Mouse (Mus musculus) heart, postnatal 10 days (tissue): ENCODE results near the gene Tmem179. TPM values are rescaled to one million over a fixed set of nuclear protein-coding genes. Genes with fewer than 3 reads are reported as not detected.

ENCODE experiments used
- DNase-seq, 2 experiments: peaks; one replicate each; pipeline ENCODE4 v3.0.0; 2021
- intact Hi-C: fragments of 180-260 bp; cut with DNase I; formaldehyde crosslinking; loops from one replicate; pipeline ENCODE4 v1.15.1; 2025
- total RNA-seq, 2 experiments: library from RNA; stranded (reverse); gene quantifications; 2 replicates each; pipeline ENCODE4 v1.2.3; 2021

Tmem179 gene
- total RNA-seq, 2 experiments from 2014 or later: not detected

DNA sequence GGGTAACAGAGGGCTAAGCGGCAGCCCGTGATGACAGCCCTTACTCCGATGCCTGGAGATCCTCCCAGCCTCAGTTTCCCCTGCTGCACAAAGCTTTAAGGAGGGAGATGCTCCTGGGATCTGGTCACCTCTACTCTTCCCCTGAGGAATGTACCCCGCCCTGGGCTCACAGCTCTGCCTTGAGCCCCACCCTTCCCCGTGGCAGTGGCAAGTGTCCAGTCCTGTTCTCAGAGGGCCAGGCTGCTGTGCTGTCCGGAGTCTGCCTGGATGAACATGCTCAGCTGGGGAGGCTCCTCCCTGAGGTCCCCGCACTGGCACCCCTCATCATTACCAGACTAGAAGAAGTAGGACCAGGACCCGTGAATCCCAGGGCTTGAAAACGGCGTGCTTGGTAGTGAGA is 49.2 kb downstream of the Tmem179 start:
- intact Hi-C loops: no loop called here
- no peak for DNase-seq

DNA sequence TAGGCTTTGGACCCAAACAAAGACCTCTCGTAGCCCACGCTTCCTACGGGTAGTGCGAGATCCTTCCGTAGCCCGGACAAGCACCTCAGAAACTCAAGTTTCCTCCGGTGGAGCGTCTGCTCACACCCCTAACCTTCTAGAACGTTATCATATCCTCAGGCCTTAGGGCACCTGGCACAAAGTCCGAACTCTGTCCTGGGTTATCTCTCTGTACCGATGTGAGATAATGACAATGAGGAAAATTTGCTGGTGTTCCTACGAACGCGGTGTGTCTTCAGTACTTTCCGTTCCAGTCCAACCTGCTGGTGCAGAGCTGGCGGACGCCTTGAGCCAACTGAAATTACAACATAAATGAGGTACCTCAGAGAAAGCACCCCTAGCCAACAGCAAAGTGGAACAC is 50.6 kb downstream of the Tmem179 start:
- intact Hi-C loops: no loop called here
- DNase-seq: no peak

DNA sequence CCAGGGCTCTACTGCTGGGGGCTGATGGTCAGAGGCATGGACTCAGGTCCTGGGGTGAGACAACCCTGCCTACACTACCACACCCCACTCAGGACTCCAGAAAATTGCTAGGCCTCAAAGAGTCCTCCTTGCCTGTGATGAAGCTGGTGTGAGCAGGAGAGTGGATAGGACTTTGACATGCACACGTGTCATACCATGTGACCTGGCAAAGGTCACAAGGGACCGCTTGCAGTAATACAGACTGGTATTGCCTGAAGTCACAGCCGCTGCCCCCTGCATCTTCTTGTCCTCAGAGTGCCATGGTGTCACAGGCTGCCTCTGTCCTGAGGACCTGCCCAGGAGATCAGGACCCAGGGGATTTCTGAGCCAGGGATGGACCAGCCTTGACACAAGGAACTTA is 52.0 kb downstream of the Tmem179 start:
- DNase-seq: no peak
- intact Hi-C loops: no loop called here

DNA sequence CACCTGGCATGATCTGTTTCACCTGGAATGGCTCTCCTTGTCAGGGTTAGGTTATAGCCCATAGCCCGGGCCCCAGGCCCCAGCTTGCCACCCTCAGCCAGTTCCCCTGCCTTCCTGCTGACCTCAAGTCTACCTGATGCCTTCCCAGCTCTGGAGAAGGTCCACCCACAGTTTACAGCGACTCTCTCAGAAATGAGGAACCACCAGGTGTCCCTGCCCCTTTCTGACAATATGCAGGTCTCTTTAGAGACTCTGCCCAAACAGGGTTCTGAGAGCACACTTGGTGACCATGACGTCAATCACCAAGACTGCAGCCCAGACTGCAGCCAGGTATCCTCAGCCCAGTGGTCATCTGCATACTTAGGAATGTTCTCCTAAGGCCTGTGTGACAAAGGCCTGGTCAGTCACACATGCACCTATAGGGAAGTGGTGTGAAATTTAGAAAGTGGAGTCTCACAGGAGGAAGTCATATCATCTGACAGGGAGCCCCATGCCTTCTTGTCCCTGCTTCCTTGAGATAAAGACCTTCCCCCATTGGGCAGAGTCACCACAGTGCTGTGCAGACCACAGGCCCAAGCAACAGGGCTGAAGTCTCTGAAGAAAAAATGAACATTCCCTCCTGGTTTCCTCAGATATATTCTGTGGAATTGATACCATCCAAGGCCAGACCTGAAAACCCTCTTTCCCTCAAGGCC is 52.6 kb downstream of the Tmem179 start:
- intact Hi-C loops: no loop called here
- no peak for DNase-seq

DNA sequence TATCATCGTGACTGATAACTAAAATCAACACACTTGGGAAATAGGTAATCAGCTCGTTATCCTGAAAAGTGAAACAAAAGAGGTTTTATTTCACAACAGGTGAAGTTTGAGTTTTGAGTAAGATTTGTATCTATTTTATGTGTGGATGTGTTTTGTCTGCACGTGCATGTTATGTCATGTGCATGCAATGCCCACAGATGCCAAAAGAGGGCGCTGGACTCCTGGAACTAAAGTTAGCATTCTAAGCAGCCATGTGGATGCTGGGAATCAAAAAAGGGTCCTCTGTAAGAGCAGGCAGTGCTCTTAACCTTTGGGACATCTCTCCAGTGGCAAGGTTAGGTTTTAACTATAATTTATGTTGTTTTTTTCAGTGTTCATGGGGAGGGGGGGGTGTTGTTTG is 53.3 kb downstream of the Tmem179 start:
- intact Hi-C loops: no loop called here
- DNase-seq: no peak

DNA sequence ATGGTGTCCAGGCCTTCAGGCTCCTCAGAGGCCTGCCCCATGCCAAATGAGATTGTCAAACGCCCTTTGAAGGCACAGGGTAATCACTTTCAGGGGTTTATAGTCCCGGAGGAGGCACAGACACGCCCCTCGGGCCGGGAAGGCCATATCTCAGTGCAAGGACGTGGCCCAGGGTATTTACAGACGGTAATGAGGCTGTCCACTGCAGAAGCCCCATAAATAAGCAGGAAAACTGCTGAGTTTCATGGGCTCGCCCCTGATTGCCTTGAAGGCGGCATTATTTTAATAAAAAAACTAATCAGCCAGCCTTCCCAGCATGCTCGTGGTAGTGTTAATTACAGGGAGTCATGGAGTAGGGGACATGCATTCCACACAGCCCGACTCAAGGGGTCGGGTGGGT is 54.1 kb downstream of the Tmem179 start:
- intact Hi-C loops: no loop called here
- no peak for DNase-seq

DNA sequence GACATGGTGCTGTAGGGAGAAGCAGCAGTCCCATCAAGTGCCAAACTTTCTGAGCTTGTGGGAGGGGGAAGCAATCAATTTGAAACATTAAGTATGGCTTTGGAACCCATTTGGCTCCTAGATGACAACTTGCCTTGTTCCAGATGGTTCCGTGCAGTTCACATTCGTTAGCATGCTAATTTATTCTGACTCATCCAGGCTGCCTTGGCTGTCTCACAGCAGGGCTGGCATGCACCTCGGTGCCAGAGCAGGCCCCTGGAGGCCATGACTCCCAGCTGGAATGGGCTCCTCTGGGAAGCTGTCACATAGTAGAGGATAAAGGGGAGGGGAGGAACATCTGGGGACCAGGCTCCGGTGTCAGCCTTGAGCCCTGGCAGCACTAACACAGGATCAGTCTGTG is 58.7 kb downstream of the Tmem179 start:
- intact Hi-C loops: loop anchor here (5.0 kb wide), 1 partner anchor 126 kb away; no protein-coding TSS in a partner anchor
- peak in 1 of 2 experiments; percentile 26 for DNase-seq

DNA sequence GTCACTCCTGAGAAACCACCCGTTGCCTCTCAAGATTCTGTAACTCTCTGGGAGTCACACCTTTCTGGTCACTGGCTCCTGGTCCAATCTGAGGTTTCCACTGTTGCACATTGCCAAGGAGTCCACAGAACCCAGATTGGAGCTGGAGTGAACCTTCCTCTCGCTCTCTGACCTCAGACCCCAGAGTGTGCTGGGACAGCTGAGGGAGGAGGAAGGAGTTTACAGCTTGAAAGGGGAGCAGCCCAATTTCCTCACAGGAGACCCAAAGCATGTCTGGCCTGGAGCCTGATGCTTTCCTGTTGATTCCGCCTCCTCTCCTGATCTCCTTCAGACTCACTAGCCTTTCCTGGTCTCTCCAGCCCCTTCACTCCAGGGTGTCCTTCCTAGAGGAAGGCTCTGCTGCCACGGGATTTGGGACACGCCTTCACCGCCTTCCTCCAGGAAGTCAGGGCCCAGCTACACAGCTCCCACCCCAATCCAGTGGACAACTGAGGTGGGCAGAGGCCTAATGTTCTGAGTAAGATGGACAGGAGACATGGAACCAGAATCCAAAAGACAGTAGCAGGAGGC is 60.3 kb downstream of the Tmem179 start:
- intact Hi-C loops: loop anchor here (5.0 kb wide), 1 partner anchor 124 kb away; no protein-coding TSS in a partner anchor
- DNase-seq: peak; percentile 26 to 33

DNA sequence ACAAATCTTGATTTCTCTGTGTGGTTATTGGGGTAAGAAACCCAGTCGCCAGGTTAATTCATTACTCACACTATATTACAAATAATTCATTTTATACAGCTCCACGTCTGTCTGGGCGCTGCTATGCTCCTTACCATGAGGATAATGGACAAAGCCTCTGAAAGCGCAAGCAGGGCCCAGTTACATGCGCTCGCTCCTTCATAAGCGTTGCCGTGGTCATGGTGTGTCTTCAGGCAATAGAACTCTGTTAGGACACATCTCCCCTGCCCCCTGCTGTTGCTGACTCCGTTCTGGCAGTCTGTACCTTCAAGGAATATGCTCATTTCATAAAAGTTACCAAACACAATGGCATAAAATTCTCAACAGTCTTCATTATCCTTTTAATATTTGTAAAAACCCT is 64.7 kb downstream of the Tmem179 start:
- intact Hi-C loops: loop anchor here (5.0 kb wide), 1 partner anchor 305 kb away; the partner anchor contains the start of gene Kif26a
- DNase-seq: no peak

DNA sequence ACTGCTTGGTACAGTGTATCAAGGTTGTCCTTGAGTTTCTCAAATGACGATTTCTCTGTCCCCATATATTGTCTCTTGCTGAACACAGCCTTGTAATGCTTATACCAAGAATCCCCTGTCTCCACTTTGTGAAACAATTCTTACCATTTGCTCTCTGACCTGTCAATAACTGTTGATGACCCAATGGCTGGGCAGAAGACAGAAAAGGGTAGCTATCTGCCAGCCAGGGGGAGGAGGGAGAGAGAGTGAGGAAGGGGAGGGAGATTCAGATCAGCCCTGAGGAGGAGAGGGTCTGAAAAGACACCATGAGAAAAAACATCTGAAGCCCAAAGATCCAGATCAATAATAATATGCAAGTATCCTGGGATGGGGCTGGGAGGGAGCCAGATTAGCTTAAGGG is 65.2 kb downstream of the Tmem179 start:
- no peak for DNase-seq
- intact Hi-C loops: loop anchor here (5.0 kb wide), 1 partner anchor 304 kb away; the partner anchor contains the start of gene Kif26a

DNA sequence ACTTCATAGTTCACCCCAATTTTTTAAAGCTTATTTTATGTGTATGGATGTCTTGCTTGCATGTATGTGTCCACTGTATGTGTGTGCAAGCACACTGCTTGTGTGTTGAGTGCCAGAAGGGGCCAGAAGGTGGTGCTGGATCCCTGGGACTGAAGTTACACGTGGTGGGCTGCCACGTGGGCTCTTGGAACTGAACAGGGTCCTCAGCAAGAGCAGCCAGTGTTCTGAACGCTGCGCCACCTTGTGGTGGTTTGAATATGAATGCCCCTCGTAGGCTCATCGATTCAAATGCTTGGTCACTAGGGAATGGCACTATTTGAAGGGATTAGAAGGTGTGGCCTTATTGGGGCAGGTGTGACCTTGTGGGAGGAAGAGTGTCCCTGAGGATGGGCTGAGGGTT is 65.7 kb downstream of the Tmem179 start:
- intact Hi-C loops: loop anchor here (5.0 kb wide), 1 partner anchor 304 kb away; the partner anchor contains the start of gene Kif26a
- peak in 1 of 2 experiments; percentile 68 for DNase-seq

Other genes with a start within 250 kb of the Tmem179 start
- gene A530016L24Rik, start 27.3 kb downstream of the Tmem179 start, total RNA-seq: 10 to 100 TPM; 16.5 to 18.5 TPM
- 10 to 100 TPM; 18.4 to 23.3 TPM for gene Inf2, start 72.0 kb upstream of the Tmem179 start, total RNA-seq
- gene Adssl1, start 103.3 kb upstream of the Tmem179 start, total RNA-seq: 100 to 1,000 TPM; 129 to 136 TPM
- 10 to 100 TPM; 26.4 to 31.4 TPM for gene Siva1, start 127.9 kb upstream of the Tmem179 start, total RNA-seq
- 100 to 1,000 TPM; 346 to 355 TPM for gene Akt1, start 158.1 kb upstream of the Tmem179 start, total RNA-seq
- gene Zbtb42, start 162.1 kb upstream of the Tmem179 start, total RNA-seq: 1 to 10 TPM; 7.7 to 8.5 TPM
- 10 to 100 TPM; 11.3 to 11.9 TPM for gene Cep170b, start 203.7 kb upstream of the Tmem179 start, total RNA-seq
- 1 to 10 TPM; 5.7 to 5.8 TPM for gene Pld4, start 243.9 kb upstream of the Tmem179 start, total RNA-seq